Mouse (Mus musculus): ENCODE results near the gene Ubap1l. TPM values are rescaled to one million over a fixed set of nuclear protein-coding genes. Genes with fewer than 3 reads are reported as not detected.
A peak's percentile ranks its signal among the peaks of the same experiment; 100 is the strongest.

Gene Ubap1l
- total RNA-seq, 2 experiments from 2014 or later: 1.0 TPM; not detected in 1

GRCm38 (mm10) chr9:65372449-65372848 lies 11.6 kb downstream of the Ubap1l start:
- DNase-seq: peak in 1 of 2 experiments; percentile 68

GRCm38 (mm10) chr9:65374468-65375162 lies 13.8 kb downstream of the Ubap1l start:
- DNase-seq: peak; percentile 59 to 60
- intact Hi-C loops (cut with DNase I): no loop called here

More at GRCm38 (mm10) chr9:65372449-65372848, 11.6 kb downstream of the Ubap1l start:
- intact Hi-C loops (cut with DNase I): loop anchor here (2.0 kb wide), 1 partner anchor 60 kb away; no protein-coding TSS in a partner anchor

- intact Hi-C loops (cut with DNase I): no loop called here
Measured at GRCm38 (mm10) chr9:65375163-65375934, 14.5 kb downstream of the Ubap1l start.

GRCm38 (mm10) chr9:65381017-65381590 lies 20.3 kb downstream of the Ubap1l start:
- DNase-seq: no peak
- intact Hi-C loops (cut with DNase I): no loop called here

More at GRCm38 (mm10) chr9:65375163-65375934, 14.5 kb downstream of the Ubap1l start:
- DNase-seq: no peak

GRCm38 (mm10) chr9:65382031-65382750 lies 21.4 kb downstream of the Ubap1l start:
- intact Hi-C loops (cut with DNase I): no loop called here
- DNase-seq: no peak

- intact Hi-C loops (cut with DNase I): no loop called here
- no peak for DNase-seq
Measured at GRCm38 (mm10) chr9:65382751-65383097, 21.9 kb downstream of the Ubap1l start.

- intact Hi-C loops (cut with DNase I): no loop called here
- peak; percentile 60 to 61 for DNase-seq
Measured at GRCm38 (mm10) chr9:65384276-65384675, 23.4 kb downstream of the Ubap1l start.

GRCm38 (mm10) chr9:65386373-65387140 lies 25.7 kb downstream of the Ubap1l start:
- intact Hi-C loops (cut with DNase I): no loop called here
- no peak for DNase-seq

- peak in 1 of 2 experiments; percentile 51 for DNase-seq
- intact Hi-C loops (cut with DNase I): loop anchor here (5.0 kb wide), 1 partner anchor 196 kb away; the partner anchor contains the start of gene Pif1
Measured at GRCm38 (mm10) chr9:65390752-65391612, 30.1 kb downstream of the Ubap1l start.

GRCm38 (mm10) chr9:65391613-65391964 lies 30.7 kb downstream of the Ubap1l start, which contains the start of gene Kbtbd13:
Gene Kbtbd13 (minus strand): TSS chr9:65391652.
- DNase-seq: no peak
- intact Hi-C loops (cut with DNase I): loop anchor here (5.0 kb wide), 1 partner anchor 196 kb away; the partner anchor contains the start of gene Pif1

- DNase-seq: peak; percentile 80 to 87
- intact Hi-C loops (cut with DNase I): loop anchor here (1.0 to 5.0 kb wide), 2 partner anchors 40 to 194 kb away; partner anchors contain the start of gene Pif1
Measured at GRCm38 (mm10) chr9:65392638-65393364, 32.0 kb downstream of the Ubap1l start.

GRCm38 (mm10) chr9:65393606-65394005 lies 32.8 kb downstream of the Ubap1l start:
- DNase-seq: no peak
- intact Hi-C loops (cut with DNase I): loop anchor here (1.0 to 5.0 kb wide), 2 partner anchors 39 to 194 kb away; partner anchors contain the start of gene Pif1

- DNase-seq: no peak
- intact Hi-C loops (cut with DNase I): loop anchor here (5.0 kb wide), 1 partner anchor 193 kb away; the partner anchor contains the start of gene Pif1
Measured at GRCm38 (mm10) chr9:65394360-65394759, 33.5 kb downstream of the Ubap1l start.

GRCm38 (mm10) chr9:65398279-65398678 lies 37.4 kb downstream of the Ubap1l start, which contains the start of gene Rasl12:
Gene Rasl12 (plus strand): TSS chr9:65398506.
- DNase-seq: peak; percentile 81 to 83
- intact Hi-C loops (cut with DNase I): no loop called here

- intact Hi-C loops (cut with DNase I): no loop called here
- no peak for DNase-seq
Measured at GRCm38 (mm10) chr9:65399934-65400333, 39.1 kb downstream of the Ubap1l start.

- intact Hi-C loops (cut with DNase I): no loop called here
- peak; percentile 90 to 92 for DNase-seq
Measured at GRCm38 (mm10) chr9:65404331-65405183, 43.7 kb downstream of the Ubap1l start.

GRCm38 (mm10) chr9:65405184-65405449 lies 44.3 kb downstream of the Ubap1l start:
- intact Hi-C loops (cut with DNase I): no loop called here
- DNase-seq: no peak

All from heart, postnatal 10 days (tissue).